Mouse (Mus musculus) cerebellum, adult 2 months (tissue): ENCODE measurements around the gene Gpr62. TPM values are rescaled to one million over a fixed set of nuclear protein-coding genes. Genes with fewer than 3 reads are reported as not detected.

Source experiments
- DNase-seq, 2 experiments: peaks; one replicate each; pipeline ENCODE4 v3.0.0; 2021
- H3K27ac ChIP-seq: fragments of 200-500 bp; 2 replicates; pipeline ENCODE4 v1.5.1; 2012; ENCODE audit warnings: low read length, control low read depth, inconsistent platforms; ENCODE audit not compliant: insufficient read depth
- H3K27me3 ChIP-seq: fragments of 200-500 bp; 2 replicates; pipeline ENCODE4 v1.6.1; 2012; ENCODE audit warnings: inconsistent platforms, mild to moderate bottlenecking, low read length, moderate library complexity; ENCODE audit not compliant: control insufficient read depth, insufficient read depth
- H3K4me1 ChIP-seq: fragments of 200-500 bp; 2 replicates; pipeline ENCODE4 v1.6.1; 2011; ENCODE audit warnings: low read length; ENCODE audit not compliant: control insufficient read depth, insufficient read depth
- H3K4me3 ChIP-seq: fragments of 200-500 bp; replicated peaks from 2 replicates; pipeline ENCODE3; 2011; ENCODE audit warnings: mild to moderate bottlenecking, low read depth, low read length, control low read depth; ENCODE audit not compliant: insufficient read depth
- CTCF ChIP-seq: fragments of 200-500 bp; IDR thresholded peaks from 2 replicates; pipeline ENCODE4 v1.5.1; 2011; ENCODE audit warnings: low read depth, mild to moderate bottlenecking, control low read depth, low read length, moderate library complexity, borderline replicate concordance; ENCODE audit not compliant: insufficient read depth
- POLR2A ChIP-seq: fragments of 200-500 bp; IDR thresholded peaks from 2 replicates; pipeline ENCODE4 v1.6.1; 2011; ENCODE audit warnings: low read length, control low read depth, borderline replicate concordance; ENCODE audit not compliant: insufficient read depth
- WGBS: fragments of 180-500 bp; shearing (Covaris S2); methylation state at CpG from one replicate; pipeline ENCODE4 v1.1.7; 2018; 5-methylcytosine and 5-hydroxymethylcytosine counted together
- polyA plus RNA-seq: library from polyadenylated mRNA; depleted of rRNA; stranded (reverse); fragments of >200 nt; gene quantifications from 2 replicates; pipeline ENCODE4 v1.2.3, GENCODE M21; 2012

The Gpr62 gene
- polyA plus RNA-seq, 1 experiment = 30.7 TPM

DNA sequence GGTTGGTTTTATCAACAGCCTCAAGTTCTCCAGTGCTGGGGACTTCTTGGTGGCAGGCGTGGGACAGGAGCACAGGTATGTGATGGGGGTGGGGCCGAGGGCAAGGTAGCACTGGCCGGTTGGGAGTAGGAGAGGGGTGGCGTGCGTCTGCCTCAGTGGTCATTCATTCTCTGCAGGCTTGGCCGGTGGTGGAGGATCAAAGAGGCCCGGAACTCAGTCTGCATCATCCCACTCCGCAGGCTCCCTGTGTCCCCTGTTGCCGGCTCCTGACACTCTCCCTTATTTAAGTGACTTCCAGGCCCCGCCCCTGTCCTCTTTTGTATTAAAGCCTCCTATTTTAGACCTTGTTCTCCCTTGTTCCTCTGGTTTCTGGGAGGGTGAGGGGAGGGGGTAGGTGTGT lies 19.3 kb upstream of the Gpr62 start:
- Histone ChIP-seq H3K27ac (no peak overlapping the region), H3K27me3 (no peaks in the 10 kb centered on the region), H3K4me1 (no peaks in the 10 kb centered on the region), H3K4me3 (no peak overlapping the region)
- peak in 1 of 2 experiments; percentile 0 for DNase-seq
- WGBS = 82% methylated on average over 10 of the region's 10 CpGs
- TF ChIP-seq CTCF (no peak), POLR2A (no peak)

DNA sequence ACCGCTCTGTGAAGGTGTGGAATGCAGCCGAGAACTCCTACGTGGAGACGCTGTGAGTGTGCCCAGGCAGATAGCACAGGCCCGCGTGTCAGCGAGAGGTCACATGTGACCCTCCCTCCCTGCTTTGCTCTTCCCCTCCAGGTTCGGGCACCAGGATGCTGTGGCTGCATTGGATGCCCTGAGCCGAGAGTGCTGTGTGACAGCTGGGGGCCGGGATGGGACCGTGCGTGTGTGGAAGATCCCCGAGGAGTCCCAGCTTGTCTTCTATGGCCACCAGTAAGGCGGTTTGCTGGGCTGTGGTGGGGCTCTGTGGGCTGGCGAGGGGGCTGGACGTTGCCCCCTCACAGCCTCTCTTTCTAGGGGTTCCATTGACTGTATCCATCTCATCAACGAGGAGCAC lies 17.9 kb upstream of the Gpr62 start:
- Histone ChIP-seq H3K4me1 (peaks cover 7% of the 10 kb centered on the region; the same call in 1 of the 2 replicates), H3K27ac (no peak overlapping the region), H3K4me3 (no peak overlapping the region), H3K27me3 (no peaks in the 10 kb centered on the region)
- DNase-seq = no peak
- 91% methylated on average over 17 of the region's 17 CpGs for WGBS
- no peak for TF ChIP-seq CTCF
- TF ChIP-seq POLR2A = no peak

DNA sequence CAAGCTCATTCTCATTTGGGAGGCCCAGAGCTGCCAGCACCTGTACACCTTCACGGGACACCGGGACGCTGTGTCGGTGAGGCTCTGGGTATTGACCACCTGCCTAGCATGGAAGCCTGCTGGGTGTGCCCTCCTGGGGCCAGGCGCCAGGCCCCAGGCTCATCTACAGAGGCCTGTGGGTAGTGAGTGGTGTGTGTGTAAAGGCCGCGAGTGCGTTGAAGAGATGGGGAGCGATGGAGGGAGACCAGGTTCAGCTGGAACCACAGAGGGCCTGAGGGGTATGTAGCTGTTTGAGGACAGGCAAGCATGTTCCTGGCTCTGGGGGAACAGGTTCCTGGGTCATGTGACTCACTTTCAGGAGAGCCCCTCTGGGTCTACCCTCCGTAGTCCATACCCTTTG lies 17.4 kb upstream of the Gpr62 start:
- Histone ChIP-seq H3K27me3 (no peaks in the 10 kb centered on the region), H3K4me3 (no peak overlapping the region), H3K27ac (no peak overlapping the region), H3K4me1 (peaks cover 7% of the 10 kb centered on the region; the same call in 1 of the 2 replicates)
- 97% methylated on average over 10 of the region's 10 CpGs for WGBS
- DNase-seq = peak in 1 of 2 experiments; percentile 1
- TF ChIP-seq POLR2A (no peak), CTCF (no peak)

DNA sequence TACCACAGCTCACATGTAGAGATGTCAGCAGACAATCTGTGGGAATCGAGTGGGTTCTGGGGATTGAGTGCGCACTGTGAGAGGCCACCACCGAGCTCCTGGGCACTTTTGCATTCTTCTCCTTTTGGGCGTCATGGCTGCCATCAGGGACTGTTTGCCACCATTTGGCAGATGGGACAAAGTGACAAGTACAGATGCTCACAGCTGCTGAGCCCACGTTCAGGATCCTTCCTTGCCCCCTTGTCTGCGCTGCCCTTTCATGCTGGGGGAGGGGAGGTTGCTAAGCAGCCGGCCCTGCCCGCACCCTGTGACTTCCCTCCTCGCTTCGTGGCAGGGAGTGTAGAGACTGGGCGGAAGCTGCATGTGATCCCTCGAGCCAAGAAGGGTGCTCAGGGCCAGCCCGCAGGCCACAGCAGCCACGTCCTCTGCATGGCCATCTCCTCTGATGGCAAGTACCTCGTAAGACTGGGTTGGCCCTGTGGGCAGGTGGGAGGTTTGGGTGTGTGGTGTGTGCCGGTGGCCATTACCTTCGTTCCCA lies 16.9 kb upstream of the Gpr62 start:
- DNase-seq = peak in 1 of 2 experiments; percentile 0
- Histone ChIP-seq H3K4me3 (no peak overlapping the region), H3K4me1 (peaks cover 7% of the 10 kb centered on the region; the same call in 1 of the 2 replicates), H3K27ac (no peak overlapping the region), H3K27me3 (no peaks in the 10 kb centered on the region)
- 75% methylated on average over 17 of the region's 17 CpGs for WGBS
- TF ChIP-seq CTCF = no peak
- no peak for TF ChIP-seq POLR2A

DNA sequence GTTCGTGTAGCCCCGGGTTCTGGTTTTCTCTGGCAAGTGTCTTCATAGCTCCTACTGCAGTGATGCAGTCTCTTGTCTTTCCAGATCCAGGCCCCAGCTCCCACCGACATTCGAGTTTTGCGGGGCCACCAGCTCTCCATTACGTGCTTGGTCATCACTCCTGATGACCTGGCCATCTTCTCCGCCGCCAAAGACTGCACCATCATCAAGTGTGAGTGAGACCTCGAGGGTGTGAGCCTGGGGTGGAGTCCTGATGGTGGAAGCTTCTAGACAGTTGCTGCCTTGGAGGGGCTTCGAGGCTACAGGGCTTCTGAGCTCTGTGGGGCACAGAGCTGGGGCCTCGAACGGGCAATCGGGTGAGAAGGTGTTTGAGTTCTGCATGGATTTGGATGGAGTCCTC lies 15.9 kb upstream of the Gpr62 start:
- 90% methylated on average over 13 of the region's 13 CpGs for WGBS
- Histone ChIP-seq H3K27me3 (no peaks in the 10 kb centered on the region), H3K27ac (no peak overlapping the region), H3K4me3 (no peak overlapping the region), H3K4me1 (peaks cover 7% of the 10 kb centered on the region; the same call in 1 of the 2 replicates)
- peak in 1 of 2 experiments; percentile 0 for DNase-seq
- TF ChIP-seq POLR2A (no peak), CTCF (no peak)

DNA sequence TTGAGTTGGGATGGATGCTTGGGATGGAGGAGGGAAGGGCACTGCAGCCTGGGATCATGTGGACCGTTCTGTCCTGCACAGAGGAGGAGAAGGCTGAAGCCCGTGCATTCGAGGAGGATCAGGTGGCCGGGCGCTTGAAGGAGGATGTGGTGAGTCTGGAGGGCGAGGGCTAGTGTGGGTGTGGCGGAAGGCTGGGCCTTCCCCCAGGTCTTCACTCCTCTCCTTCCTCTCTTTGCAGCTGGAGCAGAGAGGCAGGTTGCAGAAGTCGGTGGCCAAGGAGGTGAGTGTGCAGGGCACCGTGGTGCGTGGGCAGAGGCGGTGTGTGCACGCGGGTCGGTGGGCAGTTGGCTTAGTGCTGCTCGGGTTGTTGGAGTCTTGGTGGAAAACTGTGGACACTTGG lies 15.3 kb upstream of the Gpr62 start:
- H3K27me3 ChIP-seq = no peaks in the 10 kb centered on the region
- H3K4me3 ChIP-seq = no peak overlapping the region
- H3K4me1 ChIP-seq = peaks cover 11% of the 10 kb centered on the region
- no peak overlapping the region for H3K27ac ChIP-seq
- TF ChIP-seq CTCF (no peak), POLR2A (no peak)
- DNase-seq = no peak
- WGBS = 92% methylated on average over 15 of the region's 15 CpGs

DNA sequence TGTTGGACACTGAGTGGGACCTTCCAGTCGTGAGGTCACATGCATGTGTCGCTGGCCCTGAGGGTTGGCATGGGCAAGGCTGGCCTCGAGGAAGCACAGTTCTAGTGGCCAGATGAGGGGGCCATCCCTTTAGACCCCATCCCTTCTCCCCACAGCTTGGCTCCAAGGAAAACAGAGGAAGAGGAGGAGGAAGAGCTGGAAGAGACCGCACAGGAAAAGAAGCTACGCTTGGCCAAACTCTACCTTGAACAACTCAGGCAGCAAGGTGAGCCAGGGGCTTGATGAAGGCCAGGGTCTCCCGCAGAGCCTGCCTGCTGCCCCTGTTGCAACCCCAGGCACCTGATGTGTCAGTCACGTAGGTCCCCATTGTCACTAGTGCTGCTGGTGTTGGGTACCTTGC lies 14.8 kb upstream of the Gpr62 start:
- Histone ChIP-seq H3K27ac (no peak overlapping the region), H3K4me3 (no peak overlapping the region), H3K4me1 (peaks cover 11% of the 10 kb centered on the region), H3K27me3 (no peaks in the 10 kb centered on the region)
- TF ChIP-seq CTCF (no peak), POLR2A (no peak)
- whole genome bisulfite sequencing = 91% methylated on average over 7 of the region's 7 CpGs
- peak in 1 of 2 experiments; percentile 1 for DNase-seq

DNA sequence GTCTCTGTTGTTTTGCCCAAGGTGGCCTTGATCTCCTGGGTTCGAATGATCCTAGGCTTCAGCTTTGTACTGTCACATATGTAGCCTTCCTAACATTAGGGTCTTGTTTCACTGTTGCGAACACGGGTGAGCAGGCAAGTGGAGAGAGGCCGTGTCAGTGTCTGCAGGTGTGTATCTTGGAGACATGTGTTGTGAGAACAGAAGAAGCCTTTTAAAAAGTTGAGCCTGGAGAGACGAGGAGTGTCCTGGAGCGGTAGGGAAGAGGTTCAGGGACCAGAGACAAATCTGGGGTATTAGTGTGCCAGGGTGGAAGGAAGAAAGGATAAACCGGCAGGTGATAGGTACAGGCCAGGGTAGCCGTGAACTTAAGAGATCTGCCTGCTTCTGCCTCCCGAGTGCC lies 12.4 kb upstream of the Gpr62 start:
- no peak overlapping the region for H3K27ac ChIP-seq
- TF ChIP-seq POLR2A = no peak
- no peak for TF ChIP-seq CTCF
- peak; percentile 5 to 6 for DNase-seq
- H3K4me1 ChIP-seq = peaks cover 19% of the 10 kb centered on the region
- no peaks in the 10 kb centered on the region for H3K27me3 ChIP-seq
- 67% methylated on average over 9 of the region's 9 CpGs for whole genome bisulfite sequencing
- H3K4me3 ChIP-seq = peak overlapping the region; percentile 87

DNA sequence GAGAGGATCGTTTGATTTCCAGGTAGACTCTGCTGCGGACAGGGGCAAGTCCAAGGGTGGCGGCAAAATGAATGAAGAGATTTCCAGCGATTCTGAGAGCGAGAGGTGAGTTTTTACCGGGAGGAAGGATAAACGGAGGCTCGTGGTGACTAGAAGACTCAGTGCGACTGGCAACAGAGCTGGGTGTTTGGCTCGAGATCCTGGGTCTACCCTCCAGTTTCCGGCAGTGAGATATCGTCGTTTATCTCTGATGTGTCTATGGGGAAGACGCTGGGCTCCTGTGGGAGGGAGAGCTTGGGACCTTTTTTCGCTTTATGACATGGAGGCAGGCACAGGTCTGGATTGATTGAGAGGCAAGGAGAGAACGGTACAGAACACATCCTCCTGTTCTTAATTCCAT lies 11.9 kb upstream of the Gpr62 start:
- Histone ChIP-seq H3K27me3 (no peaks in the 10 kb centered on the region), H3K4me1 (peaks cover 19% of the 10 kb centered on the region), H3K4me3 (peak overlapping the region; percentile 87), H3K27ac (no peak overlapping the region)
- DNase-seq = peak in 1 of 2 experiments; percentile 5
- no peak for TF ChIP-seq CTCF
- no peak for TF ChIP-seq POLR2A
- WGBS = 3% methylated on average over 16 of the region's 16 CpGs
